Mouse (Mus musculus): ENCODE data around the gene Ccdc83.

The Ccdc83 gene

DNA sequence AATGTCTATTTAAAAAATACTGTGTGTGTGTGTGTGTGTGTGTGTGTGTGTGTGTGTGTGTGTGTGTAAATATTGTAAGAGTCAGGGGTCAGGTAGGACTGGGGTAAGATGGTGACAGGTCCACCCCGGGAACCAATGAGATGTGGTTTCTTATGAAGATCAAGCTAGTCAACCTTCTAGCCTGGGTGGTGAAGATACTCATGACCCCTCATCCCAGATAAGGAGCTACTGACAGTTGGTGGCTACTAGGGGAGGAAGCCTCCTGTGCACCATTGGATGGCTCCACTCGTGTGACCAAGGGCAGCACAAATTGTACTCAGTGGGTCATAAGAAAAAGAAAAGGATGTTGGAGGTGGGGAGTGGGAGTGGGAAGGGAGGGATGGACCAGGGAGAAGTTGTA, 5.7 kb downstream of the Ccdc83 start:
- WGBS, result 82% methylated on average over 2 of the region's 2 CpGs

DNA sequence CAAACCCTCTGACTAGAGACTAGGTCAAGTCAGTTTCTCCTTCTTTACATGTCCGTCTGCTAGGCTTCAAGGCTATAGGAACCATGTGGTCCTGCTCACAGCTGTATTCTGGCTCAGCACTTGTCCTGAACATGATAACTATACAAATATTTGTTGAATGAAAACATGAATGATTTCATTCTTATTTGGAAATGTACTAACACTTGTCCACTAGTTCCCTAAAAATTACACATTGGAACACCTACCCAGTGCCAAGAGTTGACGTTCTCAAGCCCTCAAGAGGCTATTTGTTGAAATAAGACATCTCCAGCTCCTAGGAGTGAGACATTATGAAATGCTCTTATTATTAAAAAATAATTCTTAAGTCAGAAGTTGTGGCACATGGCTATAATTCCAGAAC, 6.9 kb downstream of the Ccdc83 start:
- 94% methylated on average over 2 of the region's 2 CpGs for WGBS

GRCm38 (mm10) chr7:90252946-90253345, 12.6 kb downstream of the Ccdc83 start:
- 65% methylated on average over 5 of the region's 5 CpGs for WGBS

GRCm38 (mm10) chr7:90243643-90244042, 21.9 kb downstream of the Ccdc83 start:
- 75% methylated on average over 5 of the region's 5 CpGs for WGBS

GRCm38 (mm10) chr7:90243151-90243550, 22.4 kb downstream of the Ccdc83 start:
- 93% methylated on average over 6 of the region's 6 CpGs for WGBS

DNA sequence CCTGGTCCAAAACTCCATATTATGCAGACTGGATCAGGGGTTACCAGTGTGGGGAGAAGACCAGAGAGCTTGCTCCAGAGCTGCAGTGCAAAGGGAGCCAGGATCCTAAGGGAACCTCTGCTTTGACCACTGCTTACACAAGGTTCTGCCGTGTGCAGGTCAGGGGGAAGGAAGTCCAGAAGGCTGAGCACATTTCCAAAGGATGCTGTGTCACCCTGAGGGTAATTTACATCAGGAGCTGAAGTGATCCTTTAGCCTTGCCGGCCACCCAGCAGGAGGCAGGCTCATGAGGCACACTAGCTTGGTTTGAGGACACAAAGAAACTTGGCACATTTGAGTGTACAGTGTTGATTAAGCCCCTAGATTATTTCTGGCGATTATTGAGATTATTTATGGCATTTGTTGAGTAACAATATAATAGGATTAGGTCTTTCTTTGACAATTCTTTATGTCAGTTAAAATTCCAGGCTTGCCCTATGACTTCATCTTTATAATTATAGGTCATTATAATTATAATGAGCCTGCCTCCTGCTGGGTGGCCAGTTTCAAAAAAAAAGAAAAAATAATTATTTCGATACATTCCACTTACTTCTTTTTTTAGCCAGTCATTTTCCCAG, 29.2 kb downstream of the Ccdc83 start:
- WGBS, result 41% methylated on average over 4 of the region's 4 CpGs

GRCm38 (mm10) chr7:90233921-90234320, 31.7 kb downstream of the Ccdc83 start:
- WGBS, result 68% methylated on average over 4 of the region's 4 CpGs

DNA sequence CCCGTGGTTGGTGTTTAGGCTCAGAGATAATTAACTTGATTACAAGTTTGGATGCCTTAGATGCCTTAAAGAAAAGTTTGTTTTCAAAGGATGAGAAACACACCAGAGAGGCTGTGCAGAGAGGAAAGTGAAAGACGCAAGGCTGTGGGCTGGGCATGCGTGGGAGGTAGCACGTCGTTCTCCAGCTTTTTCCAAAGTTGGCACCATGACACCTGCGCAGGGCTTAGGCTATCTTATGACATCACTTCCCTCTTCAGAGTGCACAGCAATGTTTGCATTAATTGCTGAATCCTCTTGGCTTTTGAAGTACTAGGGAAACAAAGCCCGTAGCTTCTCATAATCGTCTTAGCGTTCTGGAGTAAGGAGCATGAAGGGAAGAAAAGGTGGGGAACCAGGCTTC, 34.1 kb downstream of the Ccdc83 start:
- WGBS, result 42% methylated on average over 9 of the region's 9 CpGs

GRCm38 (mm10) chr7:90228075-90228474, 37.5 kb downstream of the Ccdc83 start:
- WGBS, result 91% methylated on average over 4 of the region's 4 CpGs

- 87% methylated on average over 2 of the region's 2 CpGs for WGBS
Observed at GRCm38 (mm10) chr7:90221487-90221886, 44.1 kb downstream of the Ccdc83 start.

- 77% methylated on average over 5 of the region's 5 CpGs for WGBS
Observed at GRCm38 (mm10) chr7:90218122-90218521, 47.5 kb downstream of the Ccdc83 start.

GRCm38 (mm10) chr7:90216511-90216910, 49.1 kb downstream of the Ccdc83 start:
- WGBS, result 43% methylated on average over 8 of the region's 8 CpGs

GRCm38 (mm10) chr7:90210116-90210515, 55.5 kb downstream of the Ccdc83 start:
- WGBS, result 92% methylated on average over 2 of the region's 2 CpGs

GRCm38 (mm10) chr7:90203914-90204313, 61.7 kb downstream of the Ccdc83 start:
- WGBS, result 96% methylated on average over 2 of the region's 2 CpGs

- WGBS, result 64% methylated on average over 2 of the region's 2 CpGs
Observed at GRCm38 (mm10) chr7:90201877-90202465, 63.6 kb downstream of the Ccdc83 start.

DNA sequence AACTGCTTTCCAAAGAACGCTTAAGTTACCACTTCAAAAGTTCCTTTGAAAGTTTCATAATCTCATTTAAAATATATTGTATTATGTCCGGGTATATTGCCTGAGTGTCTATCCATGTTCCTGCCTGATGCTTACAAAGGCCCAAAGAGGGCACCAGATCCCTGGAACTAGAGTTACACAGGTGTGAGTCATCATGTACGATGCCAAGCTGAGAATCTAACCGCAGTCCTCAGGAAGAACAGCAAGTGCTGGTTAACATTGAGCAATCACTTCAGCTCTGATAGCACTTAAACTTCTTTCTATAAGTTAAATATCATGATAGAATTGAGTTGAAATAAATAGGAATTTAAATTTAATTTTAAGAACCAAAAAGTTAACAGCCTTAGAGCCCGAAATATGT, 65.3 kb downstream of the Ccdc83 start:
- 78% methylated on average over 5 of the region's 5 CpGs for WGBS

GRCm38 (mm10) chr7:90180635-90181034, 84.9 kb downstream of the Ccdc83 start:
- WGBS, result 98% methylated on average over 1 of the region's 1 CpGs

GRCm38 (mm10) chr7:90175576-90175975, 90.0 kb downstream of the Ccdc83 start:
- 42% methylated on average over 2 of the region's 2 CpGs for WGBS
